Mouse (Mus musculus) left cerebral cortex, postnatal 10 days (tissue): ENCODE results near the gene Hsd11b2. TPM values are rescaled to one million over a fixed set of nuclear protein-coding genes. Genes with fewer than 3 reads are reported as not detected.
A peak's percentile ranks its signal among the peaks of the same experiment; 100 is the strongest.

Experiments
- DNase-seq, 2 experiments: peaks; one replicate each; pipeline ENCODE4 v3.0.0; 2021 to 2022; ENCODE audit warnings: low spot score in 2 of 2, mixed read lengths in 1 of 2; ENCODE audit errors: extremely low spot score in 1 of 2
- intact Hi-C: fragments of 180-260 bp; cut with DNase I; formaldehyde crosslinking; loops from one replicate; pipeline ENCODE4 v1.15.1; 2025
- total RNA-seq, 2 experiments: library from RNA; stranded (reverse); gene quantifications; 2 replicates each; pipeline ENCODE4 v1.2.3; 2021

The Hsd11b2 gene
- total RNA-seq, 2 experiments from 2014 or later, result not detected

DNA sequence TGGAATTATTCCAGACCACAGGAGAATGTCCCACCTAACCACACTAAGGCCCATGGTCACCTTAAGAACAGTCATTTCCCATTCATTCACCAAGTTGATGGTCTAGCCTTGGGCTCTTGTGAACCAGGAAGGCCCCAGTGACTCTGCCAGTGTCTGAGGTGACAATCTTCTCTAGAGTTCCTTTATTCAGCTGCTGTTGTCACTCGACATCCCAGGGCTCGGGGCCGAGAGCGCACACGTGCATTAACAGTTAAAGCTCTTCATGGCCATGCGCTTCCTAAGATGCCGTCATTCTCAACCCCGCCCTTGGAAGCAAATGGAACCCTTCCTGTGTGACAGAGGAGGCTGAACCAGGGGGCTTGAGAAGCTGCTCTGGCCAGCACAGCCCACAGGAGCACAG, 36.4 kb upstream of the Hsd11b2 start:
- no peak for DNase-seq
- intact Hi-C loops, result no loop called here

DNA sequence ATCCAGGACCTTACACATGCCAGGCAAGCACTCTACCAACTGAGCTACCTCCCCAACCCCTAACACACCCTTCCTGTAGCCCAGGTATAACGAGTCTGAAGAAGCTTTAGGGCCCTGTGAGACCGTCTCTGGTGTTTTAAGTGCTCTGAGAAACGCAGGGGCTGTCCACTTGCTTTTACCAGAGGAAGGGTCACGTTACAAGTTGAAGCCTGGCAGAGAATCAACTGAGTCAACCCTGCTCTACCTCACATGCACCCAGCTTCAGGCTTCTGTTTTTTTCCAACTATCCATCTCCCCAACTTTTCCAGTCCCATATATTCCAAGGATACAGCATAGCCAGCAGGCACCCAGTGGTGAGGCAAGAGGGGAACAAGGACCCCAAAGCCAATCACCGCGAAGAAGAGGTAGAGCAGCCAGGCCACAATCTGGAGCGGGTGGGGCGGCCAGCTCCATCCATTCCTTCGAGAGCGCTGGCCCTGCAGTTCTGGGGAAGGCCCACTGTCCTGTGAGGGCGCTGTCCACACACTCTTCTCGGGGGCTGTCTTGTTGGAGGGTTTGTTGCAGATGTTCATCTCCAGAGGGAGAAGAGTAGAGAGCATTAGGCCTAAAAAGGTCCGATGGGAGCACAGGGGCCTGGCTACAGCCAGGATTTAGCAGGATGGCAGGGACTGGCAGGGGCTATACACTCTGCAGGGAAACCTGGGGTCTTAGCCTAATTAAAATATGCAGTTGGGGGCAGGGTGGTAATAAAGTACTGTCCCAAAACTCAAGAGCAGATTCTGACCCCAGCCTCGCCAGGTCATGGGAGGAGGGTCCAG, 35.1 kb upstream of the Hsd11b2 start:
- peak in 1 of 2 experiments; percentile 73 for DNase-seq
- intact Hi-C loops, result no loop called here

DNA sequence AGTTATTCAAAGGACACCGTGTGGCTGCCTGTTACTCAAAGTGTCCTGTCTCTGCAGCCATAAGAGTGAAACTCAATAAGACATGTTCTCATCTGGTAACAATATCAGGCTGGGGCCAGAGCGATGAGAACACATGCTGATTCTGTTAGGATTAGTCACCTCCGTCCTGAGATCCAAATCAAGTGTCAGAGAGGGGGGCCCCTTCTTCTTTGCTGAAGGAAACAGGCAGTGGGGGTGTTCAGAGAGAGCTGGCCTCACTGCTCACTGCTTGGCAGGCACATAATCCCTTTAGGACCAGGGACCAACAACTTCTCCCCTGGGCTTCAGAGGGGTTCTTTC, 34.6 kb upstream of the Hsd11b2 start:
- intact Hi-C loops, result no loop called here
- no peak for DNase-seq

DNA sequence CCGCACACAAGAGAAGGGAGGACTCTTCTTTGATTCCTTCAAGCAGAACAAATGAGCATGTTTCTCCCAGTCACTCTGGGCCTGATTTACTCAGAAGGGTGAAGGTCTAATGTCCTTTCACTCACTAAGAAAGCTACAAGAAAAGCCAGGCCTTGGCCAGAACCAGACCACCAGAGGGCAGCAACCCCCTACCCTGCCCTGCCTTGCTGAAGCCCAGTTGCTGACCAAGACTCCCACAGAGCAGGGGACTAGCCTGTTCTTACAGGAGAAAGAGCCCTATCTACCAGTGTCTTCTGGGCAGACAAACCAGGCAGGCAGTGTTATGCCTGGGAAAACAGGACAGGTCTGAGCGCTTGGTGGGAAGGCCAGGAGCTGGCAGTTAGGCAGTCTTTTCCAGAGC, 34.2 kb upstream of the Hsd11b2 start:
- intact Hi-C loops, result no loop called here
- DNase-seq, result peak in 1 of 2 experiments; percentile 73

DNA sequence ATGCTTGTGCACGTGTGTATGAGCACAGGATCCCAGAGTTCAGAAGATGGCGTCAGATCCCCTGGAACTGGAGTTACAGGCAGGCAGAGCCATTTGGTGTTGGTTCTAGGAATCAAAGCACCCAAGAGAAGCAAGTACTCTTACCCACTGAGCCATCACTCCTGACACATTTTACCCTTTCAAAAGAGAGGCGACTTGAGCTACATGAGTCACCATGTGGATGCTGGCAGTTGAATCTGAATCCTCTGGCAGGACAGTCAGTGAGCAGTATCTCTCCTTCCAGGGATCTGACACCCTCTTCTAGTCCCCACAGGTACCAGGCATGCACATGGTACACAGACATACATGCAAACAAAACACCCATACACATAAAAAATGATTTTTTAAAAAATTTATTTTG, 30.5 kb upstream of the Hsd11b2 start:
- no peak for DNase-seq
- intact Hi-C loops, result no loop called here

DNA sequence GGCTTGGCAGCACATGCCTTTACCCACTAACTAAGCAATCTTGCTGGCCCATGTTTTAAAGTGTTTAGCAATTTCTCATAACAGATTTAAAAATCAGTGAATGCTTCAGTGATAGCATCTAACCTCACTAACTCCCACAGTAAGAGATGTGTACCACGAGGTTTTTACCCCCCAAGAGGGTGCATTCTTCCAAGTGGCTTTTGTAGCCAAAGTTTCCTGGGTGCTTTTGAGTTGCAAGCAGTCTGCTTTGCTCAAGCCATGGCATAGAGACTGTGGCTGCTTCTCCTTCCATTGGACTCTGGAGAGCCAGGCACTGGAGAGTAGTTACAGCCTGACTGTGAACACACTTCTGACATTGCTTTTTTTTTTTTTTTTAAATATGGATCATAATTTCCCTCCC, 29.3 kb upstream of the Hsd11b2 start:
- DNase-seq, result no peak
- intact Hi-C loops, result no loop called here

DNA sequence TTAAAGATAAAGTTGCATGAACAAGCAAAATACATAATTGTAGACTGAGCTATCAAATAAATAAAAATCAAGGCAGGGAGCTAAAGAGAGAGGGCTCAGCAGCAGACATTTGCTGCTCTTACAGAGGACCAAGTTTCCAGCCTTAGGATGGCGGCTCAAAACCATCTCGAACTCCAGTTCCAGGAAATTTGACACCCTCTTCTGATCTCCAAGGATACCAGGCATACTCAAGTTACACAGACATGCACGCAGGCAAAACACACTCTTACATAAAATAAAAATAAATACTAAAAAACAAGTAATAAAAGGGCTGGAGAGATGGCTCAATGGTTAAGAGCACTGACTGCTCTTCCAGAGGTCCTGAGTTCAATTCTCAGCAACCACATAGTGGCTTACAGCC, 25.1 kb upstream of the Hsd11b2 start:
- no peak for DNase-seq
- intact Hi-C loops, result no loop called here

DNA sequence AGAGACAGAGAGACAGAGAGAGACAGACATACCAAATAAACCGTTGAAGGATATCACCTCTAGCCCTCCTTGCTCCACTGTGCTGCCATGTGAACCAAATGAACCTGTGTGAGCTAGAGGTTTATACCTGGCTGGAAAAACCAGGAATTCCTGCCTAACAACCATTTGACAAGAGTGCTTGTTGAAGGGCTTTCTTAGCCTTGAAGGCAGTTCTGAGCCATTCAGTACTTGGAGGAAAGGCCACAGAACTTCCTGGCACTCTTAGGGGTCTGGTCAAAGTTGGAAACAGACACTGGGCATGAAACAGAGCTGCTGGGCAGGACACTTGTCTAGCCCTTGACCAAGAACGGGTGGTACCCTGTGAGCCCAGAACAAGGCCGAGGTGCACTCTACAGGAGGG, 24.0 kb upstream of the Hsd11b2 start:
- no peak for DNase-seq
- intact Hi-C loops, result no loop called here

DNA sequence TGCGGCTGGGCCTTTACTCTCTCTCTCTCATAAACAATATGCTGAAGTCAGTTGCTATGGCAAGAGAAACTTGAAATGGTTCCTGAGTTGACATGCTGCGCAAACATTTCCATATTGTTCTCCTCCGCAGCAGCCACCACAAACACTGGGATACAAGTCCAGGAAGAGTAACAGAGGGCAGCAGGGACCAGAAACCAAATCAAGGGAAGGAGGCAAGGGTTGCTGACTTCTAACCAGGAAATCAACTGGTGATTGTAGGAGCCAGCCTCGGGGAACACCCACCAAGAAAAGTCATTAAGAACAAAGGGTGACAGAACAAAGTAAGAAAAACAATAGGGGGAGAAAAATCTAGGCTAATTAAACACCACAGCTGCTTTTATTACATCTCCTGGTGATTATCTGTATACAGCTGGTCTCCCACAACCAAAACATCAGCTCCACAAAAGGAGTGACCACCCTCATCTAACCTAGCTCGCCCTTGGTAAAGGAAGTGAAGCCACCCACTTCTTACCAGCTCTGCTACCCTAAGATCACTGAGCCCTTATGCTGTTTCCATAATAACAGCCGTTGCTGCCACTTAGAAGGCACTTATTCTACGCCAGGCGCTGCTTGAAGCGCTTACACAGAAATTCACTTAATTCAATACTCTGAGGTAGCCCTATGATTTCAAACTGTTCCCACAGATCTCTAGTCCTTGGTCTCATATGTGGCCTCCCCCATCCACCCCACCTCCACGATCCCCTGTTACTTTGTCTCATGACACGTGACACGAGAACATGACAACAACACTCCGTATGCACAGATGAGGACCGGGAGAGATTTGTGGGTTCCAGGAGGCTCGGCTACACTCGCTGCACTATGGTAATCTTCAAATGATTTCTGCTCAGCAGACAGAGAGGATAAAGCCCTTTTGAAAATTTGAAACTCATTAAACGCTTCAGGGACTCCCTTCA, 22.9 kb upstream of the Hsd11b2 start:
- DNase-seq, result no peak

DNA sequence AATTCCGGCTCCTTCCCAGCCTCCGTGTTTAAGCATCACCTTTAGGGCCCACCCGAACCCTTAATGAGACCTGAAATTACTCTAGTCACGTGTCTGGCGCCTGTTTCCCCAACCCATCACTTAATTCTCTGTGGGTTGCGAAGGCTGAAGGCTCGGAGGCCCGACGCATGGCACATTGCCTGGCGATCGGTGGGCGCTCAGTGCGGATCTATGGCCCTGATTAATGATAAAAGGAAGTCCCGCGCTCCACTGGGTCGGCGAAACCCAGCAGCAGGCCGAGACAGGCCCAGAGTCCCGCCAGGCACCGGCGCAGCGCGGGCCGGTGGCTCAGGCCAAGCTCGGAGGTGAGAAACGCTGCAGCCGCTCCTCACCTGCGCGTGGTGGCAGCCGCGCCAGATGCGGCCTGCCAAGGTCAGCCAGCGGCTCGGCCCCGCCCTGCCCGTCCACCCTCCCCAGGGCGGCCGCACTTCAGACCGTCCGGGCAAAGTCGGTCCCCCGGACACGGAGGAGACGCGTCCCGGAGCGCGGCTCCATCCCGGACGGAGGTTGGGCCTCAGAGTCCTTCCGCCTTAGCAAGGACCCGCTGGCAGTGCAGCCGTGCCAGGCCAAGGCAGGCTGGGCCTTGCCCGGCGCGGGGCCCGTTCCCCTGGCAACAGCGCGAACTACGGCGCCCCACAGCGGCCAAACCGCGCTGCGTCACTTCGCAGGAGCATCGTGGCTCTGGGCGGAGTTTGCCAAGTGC, 21.9 kb upstream of the Hsd11b2 start, which contains the start of gene Zdhhc1:
Gene Zdhhc1 (minus strand): TSS at position 464 of the 742 bp plus-strand sequence.
- peak; percentile 80 to 93 for DNase-seq
- intact Hi-C loops, result no loop called here

More for the DNA sequence above, 22.9 kb upstream of the Hsd11b2 start:
- intact Hi-C loops, result no loop called here

DNA sequence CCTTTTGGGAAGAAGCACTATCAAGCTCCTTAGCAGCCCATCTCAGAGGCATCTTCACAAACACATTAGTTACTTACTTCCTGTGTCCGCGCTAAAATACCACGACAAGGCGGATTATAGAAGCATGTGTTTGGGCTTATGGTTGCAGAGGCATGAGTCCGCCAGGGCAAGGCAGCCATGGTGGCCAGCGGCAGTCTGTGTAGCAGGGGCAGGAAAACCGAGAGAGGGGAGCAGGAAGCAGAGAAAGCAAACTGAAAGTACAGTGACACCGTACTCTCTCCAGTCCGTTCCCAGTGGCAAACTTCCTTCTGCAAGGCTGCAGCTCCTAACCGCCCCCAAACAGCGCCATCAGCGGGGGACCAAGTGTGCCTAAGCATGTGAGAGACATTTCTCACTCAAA, 18.8 kb upstream of the Hsd11b2 start:
- no peak for DNase-seq
- intact Hi-C loops, result no loop called here

DNA sequence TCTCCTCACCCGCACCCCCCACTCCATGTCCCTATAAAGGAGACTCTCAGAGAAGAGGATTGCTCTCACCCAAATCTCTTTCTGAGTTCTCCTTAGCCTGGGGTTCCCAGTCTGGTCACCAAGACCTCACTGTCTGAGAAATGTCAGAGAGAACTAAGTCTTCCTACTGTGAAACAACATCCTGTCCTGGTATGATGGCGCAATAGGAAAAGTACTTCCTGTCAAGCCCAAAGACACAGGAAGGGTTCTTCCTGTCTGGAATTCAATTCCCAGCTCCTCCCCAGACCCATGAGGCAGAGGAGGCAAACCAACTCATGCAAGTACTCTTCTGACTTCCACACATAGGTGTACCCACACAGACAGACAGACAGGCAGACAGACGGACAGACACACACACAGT, 13.9 kb upstream of the Hsd11b2 start:
- DNase-seq, result no peak
- intact Hi-C loops, result no loop called here

DNA sequence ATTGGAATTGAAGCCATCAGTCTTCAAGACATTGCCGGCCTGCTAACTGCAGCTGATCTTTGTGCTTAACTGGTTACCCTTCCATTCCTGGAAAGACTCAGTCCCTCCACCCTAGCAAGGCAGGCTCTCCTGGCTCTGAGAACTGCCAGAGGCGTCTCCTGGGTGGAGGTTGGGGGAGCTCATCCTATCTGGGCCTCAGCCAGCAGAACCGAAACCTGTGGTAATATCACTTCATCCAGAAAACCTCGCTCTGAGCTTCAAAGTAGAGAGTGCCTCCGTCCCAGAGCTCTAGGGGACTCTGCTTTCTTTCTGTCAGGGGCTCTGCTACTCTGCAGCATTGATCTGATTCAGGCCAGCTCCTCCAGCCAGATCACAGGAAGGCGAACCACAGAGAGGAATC, 11.6 kb upstream of the Hsd11b2 start:
- DNase-seq, result no peak
- intact Hi-C loops, result no loop called here

DNA sequence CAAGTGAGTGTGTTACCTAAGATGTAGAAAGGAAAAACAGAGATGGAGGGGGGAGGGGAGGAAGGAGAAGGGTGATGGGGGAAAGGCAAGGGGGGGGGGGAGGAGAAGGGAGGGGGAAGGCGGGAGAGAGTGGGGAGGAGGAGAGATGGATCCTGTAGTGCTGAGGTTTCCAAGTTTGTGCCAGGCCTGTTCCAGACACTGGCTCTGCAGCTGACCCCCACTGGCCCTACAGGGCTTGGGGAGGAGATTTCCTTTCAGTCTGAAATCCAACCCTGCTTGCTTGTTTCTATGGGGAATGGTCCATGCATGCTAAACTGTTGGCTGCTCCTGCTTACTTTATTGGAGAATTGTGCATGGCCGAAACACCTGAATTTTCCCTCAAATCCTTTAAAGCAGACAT, 9.8 kb upstream of the Hsd11b2 start:
- intact Hi-C loops, result no loop called here

DNA sequence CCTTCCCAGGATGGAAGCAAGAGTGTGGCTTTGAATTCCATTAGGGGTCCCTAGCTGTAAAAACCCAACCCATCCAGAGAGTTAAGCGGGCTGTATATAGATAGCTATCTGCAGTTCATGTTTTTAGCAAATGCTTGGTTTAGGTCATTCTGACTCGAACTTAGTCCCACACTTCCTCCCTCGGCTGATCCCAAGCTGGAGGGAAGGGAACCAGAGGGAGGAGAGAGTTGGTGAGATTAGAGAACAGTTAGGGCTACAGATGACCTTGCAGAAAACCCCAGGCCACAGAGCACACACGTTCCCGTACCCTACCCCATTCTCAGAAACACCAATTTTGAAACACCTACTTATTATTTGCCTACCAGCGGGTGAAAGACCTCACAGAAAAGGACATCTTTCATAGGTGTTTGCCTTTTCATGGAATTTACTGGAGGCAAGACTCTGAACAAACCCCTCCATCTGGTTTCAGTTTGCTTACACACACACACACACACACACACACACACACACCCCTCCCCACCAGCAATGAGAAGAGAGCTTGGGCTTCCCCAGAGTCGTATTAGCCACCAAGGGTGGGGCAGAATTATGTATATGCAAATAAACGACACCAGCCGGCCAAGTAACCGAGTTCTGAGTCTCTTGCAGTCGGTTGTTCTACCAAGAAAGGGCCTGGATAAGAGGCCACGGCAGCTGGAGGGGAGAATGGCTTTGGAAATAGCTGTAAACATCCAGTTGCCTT, 8.4 kb upstream of the Hsd11b2 start:
- no peak for DNase-seq
- intact Hi-C loops, result no loop called here

More for the DNA sequence above, 9.8 kb upstream of the Hsd11b2 start:
- no peak for DNase-seq

DNA sequence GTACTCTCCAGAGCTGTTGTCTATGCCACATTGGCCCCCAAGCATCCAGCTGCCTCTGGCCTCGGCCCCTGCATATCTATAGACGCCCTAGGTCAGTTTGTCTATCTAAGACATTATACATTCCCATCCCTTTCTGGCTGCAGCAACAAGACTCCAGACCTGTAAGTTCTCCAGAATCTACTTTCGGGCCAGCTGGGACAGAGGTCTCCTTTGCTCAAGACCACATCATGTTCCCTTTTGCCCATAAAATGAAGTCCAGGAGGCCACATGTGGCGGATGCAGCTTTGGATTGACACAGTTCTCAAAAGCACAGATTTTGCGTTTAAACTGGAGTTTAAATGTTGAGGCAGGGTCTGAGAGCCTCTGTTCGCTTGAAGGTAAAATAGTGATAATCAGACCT, 4.4 kb upstream of the Hsd11b2 start:
- intact Hi-C loops, result no loop called here
- no peak for DNase-seq

DNA sequence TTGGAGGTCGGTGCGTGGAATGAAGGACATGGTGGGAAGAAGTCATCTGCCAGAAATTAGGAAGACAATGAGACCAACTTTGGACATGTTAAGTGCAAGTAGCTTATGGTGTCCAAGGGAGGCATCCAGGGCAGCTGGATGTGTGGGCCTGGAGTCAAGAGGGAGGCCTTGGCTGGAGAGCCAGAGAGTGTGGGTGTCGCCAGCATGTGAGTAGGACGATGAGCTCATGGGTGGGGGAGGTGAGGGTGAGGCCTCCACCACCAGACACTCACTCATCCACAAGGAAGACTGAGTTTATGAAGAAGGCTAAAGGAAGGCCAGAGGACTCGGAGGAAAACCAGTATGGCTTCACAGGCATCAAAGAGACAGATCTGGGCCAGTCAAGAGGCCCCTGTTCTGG, 3.9 kb upstream of the Hsd11b2 start:
- intact Hi-C loops, result loop anchor here (5.0 kb wide), 1 partner anchor 38 kb away; no protein-coding TSS in a partner anchor

DNA sequence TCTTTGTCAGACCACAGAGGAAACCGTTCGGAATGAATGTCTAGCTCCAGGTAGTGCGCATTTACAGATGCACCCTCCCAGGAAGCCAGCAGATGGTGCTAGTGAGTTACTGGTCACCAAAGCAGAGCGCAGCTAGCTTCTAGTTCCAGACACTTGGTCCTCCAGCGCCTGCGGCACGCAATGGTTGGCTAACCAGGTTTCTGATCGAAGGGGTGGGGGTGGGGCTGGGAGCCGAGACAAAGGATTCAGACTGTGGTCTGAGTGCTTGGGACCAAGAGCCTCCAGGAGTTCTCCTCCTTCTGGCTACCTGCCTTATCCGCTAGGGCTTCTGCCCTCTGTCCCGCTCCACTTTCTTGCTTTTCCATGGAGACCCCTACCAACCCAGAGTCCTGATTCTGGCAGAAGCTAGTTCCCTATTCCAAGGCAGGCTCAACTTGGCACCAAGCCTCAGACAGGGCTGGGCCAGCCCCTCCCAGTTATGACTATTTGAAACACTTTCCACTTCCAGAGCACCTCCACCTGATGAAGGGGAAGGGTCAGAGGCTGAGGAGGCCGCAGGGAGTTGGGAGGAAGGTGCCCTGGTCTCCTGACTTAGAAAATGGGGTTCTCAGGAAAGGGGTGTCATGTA, 2.4 kb upstream of the Hsd11b2 start:
- peak; percentile 57 to 75 for DNase-seq
- intact Hi-C loops, result loop anchor here (5.0 kb wide), 1 partner anchor 36 kb away; no protein-coding TSS in a partner anchor

More for the DNA sequence above, 3.9 kb upstream of the Hsd11b2 start:
- DNase-seq, result no peak
